Mouse (Mus musculus) E14TG2a.4 (cell line): ENCODE results near the gene Gucy2g.

Experiments
- CTCF ChIP-seq: conservative IDR thresholded peaks from 2 replicates; pipeline ENCODE4 v1.5.1; 2014; ENCODE audit warnings: low read length
- NANOG ChIP-seq: IDR thresholded peaks from 2 replicates; pipeline ENCODE4 v1.6.1; 2014; ENCODE audit warnings: borderline replicate concordance, low read length, mixed read lengths
- POU5F1 ChIP-seq: IDR thresholded peaks from 2 replicates; pipeline ENCODE4 v1.6.1; 2014; ENCODE audit warnings: low read length, borderline replicate concordance

DNA sequence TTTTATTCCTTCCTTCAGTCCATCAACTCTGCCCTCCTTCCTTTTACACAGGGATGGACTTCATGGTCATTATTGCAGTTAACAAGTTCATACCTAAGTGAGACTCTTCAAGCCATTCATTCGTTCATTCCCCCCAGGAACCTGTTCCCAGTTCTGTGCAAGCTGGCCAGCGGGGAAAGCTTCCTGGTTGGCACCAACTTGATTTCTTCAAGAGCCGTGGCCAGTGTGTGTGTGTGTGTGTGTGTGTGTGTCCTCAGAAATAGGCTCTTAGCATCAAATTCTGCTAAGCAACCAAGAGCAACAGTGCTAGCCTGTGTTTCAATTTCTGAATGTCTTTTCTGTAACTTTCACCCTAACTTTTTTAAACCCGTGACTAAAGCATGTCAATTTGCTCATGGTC is 75.1 kb downstream of the Gucy2g start:
- TF ChIP-seq CTCF (no peak), POU5F1 (no peak), NANOG (no peak)
